Mouse (Mus musculus) limb, embryonic 13.5 days (tissue): Measurements from ENCODE around the gene Plxdc2. TPM values are rescaled to one million over a fixed set of nuclear protein-coding genes. Genes with fewer than 3 reads are reported as not detected.
"Not testable (repeated sequence)": the region's sequence is repeated elsewhere in the genome, so short reads cannot be mapped to it uniquely, and the experiment has no call there.

ENCODE experiments used
- ATAC-seq: fragments of 200-750 bp; cut with Nextera tagmentation; 2 replicates; pipeline ENCODE4 v1.8.0; 2017; ENCODE audit warnings: low read depth, moderate number of reproducible peaks, moderate TSS enrichment; ENCODE audit not compliant: low FRiP score
- H3K27ac ChIP-seq: fragments of 300-500 bp; sonication (generic); 2 replicates; pipeline ENCODE4 v1.5.1; 2015; ENCODE audit warnings: inconsistent platforms, mild to moderate bottlenecking, moderate library complexity
- H3K27me3 ChIP-seq: fragments of 300-500 bp; sonication (generic); 2 replicates; pipeline ENCODE4 v1.6.1; 2015; ENCODE audit warnings: mild to moderate bottlenecking, inconsistent platforms
- H3K36me3 ChIP-seq: fragments of 300-500 bp; sonication (generic); 2 replicates; pipeline ENCODE4 v1.6.1; 2015; ENCODE audit warnings: inconsistent platforms, mild to moderate bottlenecking, moderate library complexity
- H3K4me1 ChIP-seq: fragments of 300-500 bp; sonication (generic); 2 replicates; pipeline ENCODE4 v1.6.1; 2015; ENCODE audit warnings: inconsistent platforms
- H3K4me2 ChIP-seq: fragments of 300-500 bp; sonication (generic); replicated peaks from 2 replicates; pipeline ENCODE4 v1.6.1; 2015; ENCODE audit warnings: inconsistent platforms, mild to moderate bottlenecking, moderate library complexity
- H3K4me3 ChIP-seq: fragments of 300-500 bp; sonication (generic); 2 replicates; pipeline ENCODE4 v1.5.1; 2015; ENCODE audit warnings: moderate library complexity, mild to moderate bottlenecking, inconsistent platforms
- H3K9ac ChIP-seq: fragments of 300-500 bp; sonication (generic); 2 replicates; pipeline ENCODE4 v1.6.1; 2015; ENCODE audit warnings: mild to moderate bottlenecking, inconsistent platforms
- H3K9me3 ChIP-seq: fragments of 300-500 bp; sonication (generic); 2 replicates; pipeline ENCODE4 v1.6.1; 2016; ENCODE audit warnings: inconsistent platforms
- WGBS: fragments of 180-500 bp; shearing (Covaris S2); methylation state at CpG from one replicate; pipeline ENCODE4 v1.1.7; 2015; 5-methylcytosine and 5-hydroxymethylcytosine counted together
- polyA plus RNA-seq: library from polyadenylated mRNA; unstranded; fragments of >200 nt; fragmentation: Nextera tagmentation; extraction: Ambion mirVana; gene quantifications from 2 replicates; pipeline ENCODE4 v1.2.1, GENCODE M21; 2015

Plxdc2 gene
- polyA plus RNA-seq, 1 experiment from 2014 or later: 34.0 TPM

DNA sequence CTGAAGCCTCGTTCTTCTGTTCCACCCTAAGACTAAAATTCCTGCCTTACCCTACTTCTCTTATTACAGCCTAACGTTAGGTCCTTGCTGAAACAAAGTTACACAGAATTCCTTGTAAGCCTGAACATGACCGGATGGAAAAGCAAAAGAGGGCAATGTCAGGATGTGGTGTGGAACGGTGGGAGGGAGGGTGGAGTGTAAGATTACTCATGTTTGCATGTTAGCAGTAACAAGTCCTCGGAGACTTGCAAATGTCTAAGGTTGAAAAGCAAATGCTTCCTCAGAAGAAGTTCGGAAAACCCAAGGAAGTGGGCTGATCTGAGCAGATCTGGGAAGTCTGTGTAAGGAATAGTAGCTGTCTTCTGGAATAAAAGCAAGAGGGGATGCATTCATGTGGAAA, 353.8 kb downstream of the Plxdc2 start:
- Histone ChIP-seq H3K4me1 (peaks cover 6% of the 10 kb centered on the region; the same call in 1 of the 2 replicates), H3K27ac (no peak overlapping the region), H3K4me3 (no peak overlapping the region), H3K9ac (no peak overlapping the region), H3K9me3 (no peaks in the 10 kb centered on the region), H3K36me3 (no peaks in the 10 kb centered on the region), H3K4me2 (no peak overlapping the region), H3K27me3 (no peaks in the 10 kb centered on the region)
- peak; percentile 57; the same call in 1 of the 2 replicates for ATAC-seq
- WGBS: 30% methylated on average over 6 of the region's 6 CpGs

DNA sequence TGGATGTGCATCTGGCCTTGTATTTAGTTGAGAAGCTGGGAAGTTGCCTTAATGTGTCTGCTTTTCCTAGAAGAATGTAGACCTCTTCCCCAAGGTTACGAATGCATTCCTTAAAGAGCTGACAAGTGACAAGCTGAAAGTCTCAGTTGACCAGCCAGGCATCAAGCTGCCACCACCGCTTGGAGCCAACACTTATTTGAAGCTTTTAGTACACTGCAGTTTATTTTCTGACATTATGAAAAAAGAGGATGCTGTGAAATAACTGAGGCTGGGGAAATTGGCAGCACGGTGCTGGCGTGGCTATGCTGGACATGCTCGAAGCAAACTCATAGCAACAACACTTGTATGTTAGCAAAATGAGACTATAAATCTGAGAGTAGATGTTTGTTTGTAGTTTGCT, 374.9 kb downstream of the Plxdc2 start:
- H3K4me2 ChIP-seq: no peak overlapping the region
- H3K27ac ChIP-seq: no peak overlapping the region
- WGBS: 71% methylated on average over 5 of the region's 5 CpGs
- H3K36me3 ChIP-seq: no peaks in the 10 kb centered on the region
- no peaks in the 10 kb centered on the region for H3K27me3 ChIP-seq
- H3K9ac ChIP-seq: no peak overlapping the region
- no peaks in the 10 kb centered on the region for H3K9me3 ChIP-seq
- ATAC-seq: no peak
- no peak overlapping the region for H3K4me3 ChIP-seq
- no peaks in the 10 kb centered on the region for H3K4me1 ChIP-seq

DNA sequence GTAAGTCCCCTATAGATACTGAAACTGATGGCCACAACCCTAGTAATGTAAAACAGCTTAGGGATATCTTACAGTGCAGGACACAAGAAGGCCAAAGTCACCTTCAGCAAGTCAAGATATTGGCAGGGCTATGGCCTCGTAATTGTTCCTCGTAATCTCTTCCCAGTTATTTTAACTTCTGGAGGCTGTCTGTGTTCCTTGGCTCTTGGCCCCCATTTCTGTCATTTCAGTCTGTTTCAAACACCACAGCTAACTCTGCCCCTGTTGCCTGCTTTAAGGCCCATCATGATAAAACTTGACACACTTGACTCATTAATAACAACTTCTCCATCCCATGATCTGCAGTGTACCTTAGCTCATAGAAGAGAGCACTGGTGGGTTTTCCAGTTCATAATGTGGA, 378.3 kb downstream of the Plxdc2 start:
- Histone ChIP-seq H3K9me3 (no peaks in the 10 kb centered on the region), H3K36me3 (no peaks in the 10 kb centered on the region), H3K4me2 (no peak overlapping the region), H3K4me1 (peaks cover 5% of the 10 kb centered on the region; the same call in 1 of the 2 replicates), H3K27me3 (no peaks in the 10 kb centered on the region), H3K27ac (no peak overlapping the region), H3K4me3 (no peak overlapping the region), H3K9ac (no peak overlapping the region)
- 81% methylated on average over 2 of the region's 2 CpGs for WGBS
- ATAC-seq: no peak

DNA sequence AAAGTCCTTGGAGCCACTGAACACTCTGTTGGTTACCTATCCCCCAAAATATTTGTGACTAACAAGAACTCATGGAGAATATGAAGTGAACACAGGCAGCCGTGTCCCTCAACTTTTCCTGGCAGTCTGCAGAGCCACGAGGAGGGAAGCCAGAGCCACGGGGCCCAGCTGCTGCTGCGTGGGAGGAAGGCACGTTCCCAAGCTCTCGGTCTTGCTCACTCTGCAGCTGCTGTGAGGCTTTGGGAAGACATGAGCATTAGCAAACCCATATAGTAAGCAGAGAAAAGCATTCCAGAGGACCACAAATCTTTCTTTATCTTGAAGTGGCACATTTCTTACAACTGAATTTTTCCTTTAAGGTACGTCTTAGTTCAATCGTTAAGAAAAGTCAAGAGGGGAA, 382.1 kb downstream of the Plxdc2 start:
- Histone ChIP-seq H3K4me2 (no peak overlapping the region), H3K4me3 (no peak overlapping the region), H3K27ac (no peak overlapping the region), H3K9ac (no peak overlapping the region), H3K36me3 (no peaks in the 10 kb centered on the region), H3K4me1 (peaks cover 5% of the 10 kb centered on the region; the same call in 1 of the 2 replicates), H3K27me3 (no peaks in the 10 kb centered on the region), H3K9me3 (no peaks in the 10 kb centered on the region)
- WGBS: 12% methylated on average over 8 of the region's 8 CpGs
- ATAC-seq: peak; percentile 82

DNA sequence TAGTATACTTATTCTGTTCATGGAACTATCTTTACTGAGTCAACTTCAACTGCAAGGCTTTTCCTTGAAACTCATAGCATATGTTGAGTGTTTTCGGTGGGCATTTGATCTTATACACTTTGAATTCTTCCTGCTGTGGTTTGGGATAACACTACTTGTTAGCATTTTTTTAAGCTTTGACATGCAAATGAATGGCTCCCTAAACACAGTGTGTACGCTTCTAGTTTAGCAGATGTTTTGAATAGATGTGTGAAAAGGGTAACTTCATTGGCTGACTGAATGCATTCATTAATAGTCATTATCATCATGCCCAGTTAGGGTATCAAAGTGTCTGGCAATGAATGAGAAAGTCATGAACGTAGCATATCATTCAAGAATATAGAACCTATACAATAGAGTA, 385.7 kb downstream of the Plxdc2 start:
- Histone ChIP-seq H3K27ac (no peak overlapping the region), H3K4me2 (no peak overlapping the region), H3K27me3 (no peaks in the 10 kb centered on the region), H3K4me1 (peaks cover 5% of the 10 kb centered on the region; the same call in 1 of the 2 replicates), H3K4me3 (no peak overlapping the region), H3K9ac (no peak overlapping the region), H3K36me3 (no peaks in the 10 kb centered on the region), H3K9me3 (no peaks in the 10 kb centered on the region)
- no peak for ATAC-seq
- WGBS: 88% methylated on average over 3 of the region's 3 CpGs

DNA sequence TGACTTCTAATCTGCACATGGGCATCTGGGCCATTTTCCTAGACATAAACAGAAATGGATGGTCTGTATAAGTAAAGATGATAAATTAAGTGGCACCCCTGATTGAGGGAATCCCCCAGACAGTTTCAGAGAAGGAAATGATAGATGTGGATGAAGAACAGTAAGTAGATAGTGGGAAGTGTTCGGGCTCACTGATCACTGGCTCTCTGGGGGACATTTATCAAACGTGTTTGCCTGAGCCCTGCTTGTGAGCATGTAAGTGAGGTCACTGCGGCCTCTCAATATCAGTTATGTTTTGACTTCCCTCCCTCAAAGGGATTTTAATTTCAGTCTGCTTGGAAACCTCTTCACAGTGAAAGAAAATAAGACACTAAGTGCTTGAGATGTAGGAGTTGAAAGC, 387.5 kb downstream of the Plxdc2 start:
- Histone ChIP-seq H3K36me3 (no peaks in the 10 kb centered on the region), H3K4me3 (no peak overlapping the region), H3K4me2 (no peak overlapping the region), H3K9me3 (no peaks in the 10 kb centered on the region), H3K9ac (no peak overlapping the region), H3K27ac (no peak overlapping the region), H3K4me1 (no peaks in the 10 kb centered on the region), H3K27me3 (no peaks in the 10 kb centered on the region)
- WGBS: 78% methylated on average over 3 of the region's 3 CpGs
- ATAC-seq: no peak

DNA sequence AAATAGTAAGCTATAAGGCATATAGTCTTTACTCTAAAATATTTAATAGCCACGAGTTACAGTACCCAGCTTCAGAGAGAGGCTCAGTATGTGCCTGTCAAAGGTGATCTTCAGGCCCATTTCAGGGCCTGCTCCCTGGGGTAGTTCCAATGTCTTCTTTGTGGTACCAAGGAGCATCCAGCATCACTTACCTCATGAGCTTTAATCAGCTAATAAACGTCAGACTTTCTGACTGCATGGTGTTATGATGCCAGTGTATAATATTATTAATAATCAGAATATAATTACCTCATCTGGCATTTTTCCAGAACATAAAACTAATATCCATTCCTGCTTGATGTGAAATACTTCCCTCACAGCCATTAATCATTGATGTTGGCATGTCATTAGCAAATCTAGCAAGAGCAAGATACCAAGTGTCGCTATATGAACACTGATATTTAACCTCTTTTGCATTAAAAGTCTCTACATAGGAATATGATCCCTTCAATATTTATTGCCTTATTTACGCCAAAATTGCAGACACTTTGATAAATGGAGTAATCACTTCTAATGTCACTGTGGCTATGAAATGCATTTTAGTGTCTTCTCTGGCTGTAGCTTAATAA, 393.3 kb downstream of the Plxdc2 start:
- no peak overlapping the region for H3K4me2 ChIP-seq
- H3K27me3 ChIP-seq: no peaks in the 10 kb centered on the region
- no peak overlapping the region for H3K4me3 ChIP-seq
- H3K4me1 ChIP-seq: no peaks in the 10 kb centered on the region
- no peaks in the 10 kb centered on the region for H3K9me3 ChIP-seq
- ATAC-seq: no peak
- 77% methylated on average over 4 of the region's 4 CpGs for WGBS
- no peaks in the 10 kb centered on the region; the same call in 1 of the 2 replicates for H3K36me3 ChIP-seq
- H3K27ac ChIP-seq: no peak overlapping the region
- H3K9ac ChIP-seq: no peak overlapping the region

DNA sequence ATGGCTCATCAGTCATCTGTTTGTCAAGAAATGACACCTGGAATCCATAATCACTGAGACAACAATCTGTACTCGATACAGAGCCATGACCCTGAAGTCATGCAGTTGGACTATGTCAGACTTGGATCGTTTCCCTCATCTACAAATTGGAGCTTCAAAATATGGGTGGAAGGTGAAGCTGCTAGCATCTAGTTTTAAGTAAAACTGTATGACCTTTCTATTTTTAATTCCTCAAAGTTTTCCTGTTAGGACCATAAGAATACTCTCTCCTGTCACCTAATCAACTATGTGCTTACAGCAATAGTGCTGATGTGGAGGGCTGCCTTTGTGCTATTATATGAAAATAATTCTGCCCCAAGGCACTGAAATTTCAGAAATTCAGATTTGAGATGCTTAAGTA, 401.1 kb downstream of the Plxdc2 start:
- no peak overlapping the region for H3K4me3 ChIP-seq
- no peaks in the 10 kb centered on the region for H3K9me3 ChIP-seq
- no peak overlapping the region for H3K27ac ChIP-seq
- H3K4me2 ChIP-seq: no peak overlapping the region
- WGBS: 85% methylated on average over 2 of the region's 2 CpGs
- no peak overlapping the region for H3K9ac ChIP-seq
- ATAC-seq: no peak
- H3K27me3 ChIP-seq: no peaks in the 10 kb centered on the region
- no peaks in the 10 kb centered on the region for H3K4me1 ChIP-seq
- H3K36me3 ChIP-seq: no peaks in the 10 kb centered on the region

DNA sequence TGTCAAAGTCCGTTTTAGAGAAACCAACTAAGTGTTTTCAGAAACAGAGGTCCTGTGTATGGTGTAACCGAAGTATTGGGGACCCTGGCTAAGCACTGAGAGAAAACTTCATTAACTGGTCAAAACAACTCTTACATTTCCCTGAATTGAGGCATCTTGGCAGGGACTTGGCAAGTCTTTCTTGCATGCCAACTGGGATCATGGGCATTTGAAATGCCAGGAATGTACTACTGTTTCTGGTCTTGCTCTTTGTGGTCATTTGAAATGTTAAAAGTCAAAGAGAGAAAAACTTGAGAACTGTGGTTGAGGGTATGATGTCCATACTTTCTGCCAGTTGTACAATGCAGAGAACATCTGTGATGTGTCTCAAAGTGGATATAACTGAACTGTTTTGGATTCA, 403.7 kb downstream of the Plxdc2 start:
- Histone ChIP-seq H3K9me3 (no peaks in the 10 kb centered on the region), H3K4me3 (no peak overlapping the region), H3K9ac (no peak overlapping the region), H3K27me3 (no peaks in the 10 kb centered on the region), H3K36me3 (no peaks in the 10 kb centered on the region), H3K4me1 (no peaks in the 10 kb centered on the region), H3K27ac (no peak overlapping the region), H3K4me2 (no peak overlapping the region)
- 89% methylated on average over 2 of the region's 2 CpGs for WGBS
- no peak for ATAC-seq

DNA sequence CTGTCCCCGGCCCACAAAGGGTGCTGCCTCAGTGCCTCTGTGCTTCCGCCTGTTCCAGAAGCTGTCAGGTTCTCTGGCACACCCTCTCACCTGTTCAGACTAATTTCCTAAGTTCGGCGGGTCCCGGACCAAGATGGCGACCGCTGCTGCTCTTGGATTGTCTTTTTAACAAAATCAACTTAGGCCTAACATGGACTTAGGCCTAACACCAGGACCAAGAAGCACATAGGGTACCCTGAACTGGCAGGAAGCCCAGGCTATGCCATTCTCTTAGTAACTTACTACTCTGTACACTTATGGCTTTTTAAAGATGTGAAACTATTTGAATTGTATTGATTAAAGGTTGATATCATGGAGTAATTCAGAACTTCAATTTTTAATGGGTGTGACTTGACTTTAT, 413.0 kb downstream of the Plxdc2 start:
- H3K27ac ChIP-seq, H3K27me3 ChIP-seq, H3K36me3 ChIP-seq, H3K9me3 ChIP-seq, H3K9ac ChIP-seq, H3K4me3 ChIP-seq, ATAC-seq, H3K4me2 ChIP-seq: not testable (repeated sequence)
- 99% methylated on average over 5 of the region's 7 CpGs for WGBS
- peaks cover 16% of the 10 kb centered on the region for H3K4me1 ChIP-seq

DNA sequence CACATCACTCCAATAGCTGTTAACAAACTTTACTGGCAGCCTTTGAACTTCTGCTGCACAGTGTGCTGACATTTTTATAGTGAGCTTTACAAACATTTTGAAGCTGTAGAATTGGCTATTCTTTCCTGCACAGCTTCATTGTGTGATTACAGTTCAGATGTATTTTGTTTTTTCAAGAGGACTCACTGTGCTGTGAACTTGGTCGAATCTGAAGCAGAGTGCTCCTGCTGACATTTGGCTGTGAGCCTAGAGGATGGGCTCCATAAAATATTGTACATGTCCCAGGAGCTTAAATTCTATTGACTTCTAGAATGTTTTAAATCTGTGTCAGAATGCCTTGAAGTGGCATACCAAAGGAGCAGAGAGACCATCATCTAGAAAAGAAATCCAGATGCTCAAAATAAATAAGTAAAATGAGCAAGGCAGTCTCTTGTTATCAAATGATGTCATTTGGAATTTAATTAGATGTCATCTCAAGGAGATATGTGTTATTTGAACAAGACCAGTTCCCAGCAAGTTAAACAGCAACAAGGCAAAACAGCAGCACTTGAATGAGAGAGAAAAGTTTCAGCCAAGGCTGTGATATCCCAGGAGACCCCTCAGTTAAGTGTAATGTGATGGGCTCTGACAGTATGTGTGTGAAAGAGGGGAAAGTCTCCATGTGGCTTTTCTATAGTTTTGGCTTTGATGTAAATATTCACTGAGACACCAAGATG, 417.5 kb downstream of the Plxdc2 start:
- H3K9ac ChIP-seq: no peak overlapping the region
- peak; percentile 86 for ATAC-seq
- no peak overlapping the region; the same call in 1 of the 2 replicates for H3K27ac ChIP-seq
- H3K4me2 ChIP-seq: no peak overlapping the region
- peaks cover 16% of the 10 kb centered on the region for H3K4me1 ChIP-seq
- H3K36me3 ChIP-seq: no peaks in the 10 kb centered on the region
- no peaks in the 10 kb centered on the region for H3K27me3 ChIP-seq
- no peaks in the 10 kb centered on the region for H3K9me3 ChIP-seq
- 10% methylated on average over 1 of the region's 1 CpGs for WGBS
- H3K4me3 ChIP-seq: no peak overlapping the region

DNA sequence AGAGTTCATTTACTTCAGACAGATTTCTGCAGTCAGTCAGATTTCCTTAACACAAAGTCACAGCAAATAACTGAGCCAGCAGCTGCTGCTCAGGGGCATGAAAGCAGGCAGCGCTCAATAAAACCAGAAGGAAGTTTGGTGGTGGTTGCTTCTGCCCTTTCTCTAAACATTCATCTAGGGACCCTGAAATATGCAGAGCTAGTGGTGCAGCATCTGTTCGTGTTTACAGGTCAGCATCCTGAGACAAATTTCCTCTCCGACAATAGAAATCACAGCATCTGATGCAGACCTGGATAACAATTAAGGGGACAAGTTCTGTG, 418.0 kb downstream of the Plxdc2 start:
- no peaks in the 10 kb centered on the region for H3K9me3 ChIP-seq
- peaks cover 16% of the 10 kb centered on the region for H3K4me1 ChIP-seq
- no peaks in the 10 kb centered on the region for H3K36me3 ChIP-seq
- H3K27me3 ChIP-seq: no peaks in the 10 kb centered on the region
- no peak overlapping the region for H3K4me2 ChIP-seq
- ATAC-seq: no peak
- no peak overlapping the region for H3K9ac ChIP-seq
- H3K4me3 ChIP-seq: no peak overlapping the region
- no peak overlapping the region; the same call in 1 of the 2 replicates for H3K27ac ChIP-seq
- 28% methylated on average over 3 of the region's 3 CpGs for WGBS

DNA sequence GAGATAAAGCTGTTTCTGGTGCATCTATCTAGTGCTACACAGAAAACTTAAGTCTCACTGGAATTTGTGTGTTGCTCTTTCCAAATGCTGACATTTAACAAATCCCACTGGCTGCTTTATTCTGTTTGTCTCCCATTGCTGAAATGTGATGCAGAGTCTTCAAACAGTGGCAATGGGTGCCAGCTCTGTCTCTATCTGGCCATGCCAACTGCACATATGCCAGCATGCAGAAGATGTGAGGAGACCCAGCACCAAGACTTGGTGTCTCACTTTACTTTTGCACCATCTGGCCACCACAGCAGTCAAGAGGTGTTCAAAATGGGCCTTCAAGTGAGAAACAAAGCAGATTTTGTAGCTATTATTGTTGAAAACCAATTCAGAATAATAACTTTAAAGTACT, 439.2 kb downstream of the Plxdc2 start:
- ATAC-seq: no peak
- Histone ChIP-seq H3K9ac (no peak overlapping the region), H3K4me3 (no peak overlapping the region), H3K36me3 (no peaks in the 10 kb centered on the region), H3K27ac (no peak overlapping the region), H3K9me3 (no peaks in the 10 kb centered on the region), H3K27me3 (no peaks in the 10 kb centered on the region), H3K4me1 (no peaks in the 10 kb centered on the region), H3K4me2 (no peak overlapping the region)
